Mouse (Mus musculus): Measurements from ENCODE around the gene Fam69a.

Gene Fam69a

DNA sequence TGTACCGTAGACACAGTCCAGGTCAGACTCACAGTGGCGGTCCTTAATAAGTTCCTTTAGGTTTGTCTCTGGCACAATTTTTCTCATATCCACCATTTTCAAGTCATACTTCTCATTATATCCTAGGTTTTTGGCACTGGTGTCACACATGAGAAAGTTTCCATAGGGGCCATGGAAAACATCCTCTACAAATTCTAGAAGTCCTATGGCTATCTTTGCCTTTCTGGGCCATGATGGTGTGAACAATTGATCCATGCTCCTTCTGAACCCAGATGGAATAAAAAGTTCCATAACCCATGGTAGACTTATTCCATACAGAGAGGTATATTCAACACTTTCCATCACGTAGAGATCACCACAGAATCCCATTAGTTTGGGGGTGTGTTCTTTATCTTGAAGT, 77.2 kb downstream of the Fam69a start:
- intact Hi-C loops (cut with DNase I), result no loop called here

DNA sequence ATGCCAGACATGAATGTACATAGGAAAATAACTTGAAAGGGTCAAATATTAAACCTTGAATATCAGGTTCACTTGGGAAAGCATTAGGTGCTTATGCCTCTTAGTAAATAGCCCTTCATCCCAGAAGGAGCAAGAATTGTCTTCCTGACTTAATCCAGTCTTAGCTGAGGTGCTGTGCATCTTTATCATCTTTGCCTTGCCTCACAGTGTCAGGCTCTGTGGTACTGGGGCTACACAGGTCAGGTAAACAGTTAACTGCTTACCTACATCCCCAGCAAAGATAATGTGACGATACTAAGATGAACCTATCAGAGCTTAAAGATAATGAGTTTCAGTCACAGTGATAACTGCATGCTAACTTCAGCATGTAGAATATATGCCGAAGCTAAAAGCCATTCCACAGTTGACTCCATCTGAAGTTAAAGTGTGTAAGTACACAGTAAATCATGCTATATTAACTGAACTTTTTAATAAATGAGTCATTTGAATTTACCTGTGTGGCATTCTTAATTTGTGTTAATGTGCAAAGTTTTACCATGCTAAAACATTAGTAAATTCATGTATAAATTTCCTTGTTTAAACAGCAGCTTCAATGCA, 78.3 kb downstream of the Fam69a start:
- intact Hi-C loops (cut with DNase I), result no loop called here

DNA sequence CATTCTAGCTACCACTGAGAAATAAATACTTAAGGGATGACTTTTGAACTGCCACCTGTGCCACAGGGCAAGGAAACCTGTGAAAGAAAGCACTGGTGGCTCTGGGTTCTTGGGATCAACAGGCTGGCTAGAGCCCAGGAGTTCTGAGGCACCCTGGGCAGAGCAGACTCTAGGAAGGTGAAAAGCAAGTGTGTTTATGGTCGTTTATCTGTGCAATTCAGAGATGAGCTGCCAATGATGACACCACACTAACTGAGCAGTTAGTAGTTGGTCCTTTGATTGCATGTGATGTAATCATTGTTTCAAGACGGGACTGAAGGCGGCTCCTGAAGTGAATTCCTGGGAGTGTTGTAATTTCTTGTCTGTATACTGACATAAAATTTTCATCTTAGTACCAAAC, 82.6 kb downstream of the Fam69a start:
- intact Hi-C loops (cut with DNase I), result no loop called here

DNA sequence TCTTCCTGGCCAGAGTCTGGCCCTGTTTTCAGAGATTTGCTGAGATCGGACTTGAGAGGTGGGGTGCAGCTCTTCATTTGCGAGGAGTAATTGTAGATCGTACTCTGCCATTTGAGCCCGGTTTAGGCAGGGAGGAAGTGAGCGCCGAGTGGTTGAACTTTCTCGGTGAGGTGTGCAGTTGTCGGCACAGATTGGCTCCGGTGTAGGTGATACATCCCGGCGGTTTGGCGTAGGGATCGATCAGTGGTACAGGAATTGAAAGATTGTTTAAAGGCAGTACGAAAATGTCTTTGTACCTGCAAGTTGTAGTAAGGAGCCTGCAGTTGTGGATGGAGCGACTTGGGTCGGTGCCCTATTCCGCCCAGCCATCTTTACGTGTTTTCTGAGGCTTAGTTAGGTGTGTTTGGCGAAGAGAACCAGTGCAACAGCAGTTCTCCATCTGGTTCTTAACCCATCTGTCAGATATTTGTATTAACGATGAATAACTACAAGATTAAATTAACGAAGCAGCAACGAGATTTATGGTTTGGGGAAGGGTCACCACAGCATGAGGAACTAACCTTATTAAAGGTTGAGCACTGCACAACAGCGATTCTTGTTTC, 85.8 kb downstream of the Fam69a start:
- intact Hi-C loops (cut with DNase I), result no loop called here

DNA sequence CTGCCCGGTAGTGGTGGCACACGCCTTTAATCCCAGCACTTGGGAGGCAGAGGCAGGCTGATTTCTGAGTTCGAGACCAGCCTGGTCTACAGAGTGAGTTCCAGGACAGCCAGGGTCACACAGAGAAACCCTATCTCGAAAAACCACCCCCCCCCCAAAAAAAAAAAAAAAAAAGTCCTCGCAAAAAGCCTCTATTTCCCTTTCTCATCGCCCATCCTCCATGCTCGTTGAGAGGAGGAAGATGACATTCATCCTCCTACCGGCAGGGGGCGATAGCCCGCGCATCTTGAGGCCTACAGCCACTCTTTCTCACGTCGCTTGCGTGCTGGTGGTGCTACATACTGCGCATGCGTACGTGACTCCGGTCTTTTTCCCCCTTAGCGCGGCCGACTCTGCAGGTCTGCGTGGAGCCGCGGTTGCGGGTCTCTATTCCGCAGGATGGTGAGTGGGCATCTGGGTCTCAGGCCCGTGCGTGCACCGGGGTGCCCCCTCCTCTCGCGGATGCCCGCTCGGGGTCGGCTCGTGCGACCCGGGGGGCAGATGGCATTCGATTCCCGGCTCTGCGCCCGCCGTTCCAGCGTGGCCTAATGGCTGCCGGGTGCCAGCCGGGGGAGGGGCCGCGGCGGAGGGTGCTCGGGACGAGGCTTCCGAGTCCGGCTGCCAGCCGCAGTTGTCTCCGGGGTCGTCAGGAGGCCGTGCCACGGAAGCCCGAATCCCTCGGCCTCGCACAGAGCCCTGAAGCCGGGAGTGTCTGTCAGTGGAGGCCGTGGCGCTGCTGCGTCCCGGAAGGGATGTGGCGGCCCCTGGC, 86.5 kb downstream of the Fam69a start, which contains the start of gene Rpl5:
TSS of gene Rpl5 (plus strand) at position 297 of the 808 bp plus-strand sequence.
- intact Hi-C loops (cut with DNase I), result no loop called here

DNA sequence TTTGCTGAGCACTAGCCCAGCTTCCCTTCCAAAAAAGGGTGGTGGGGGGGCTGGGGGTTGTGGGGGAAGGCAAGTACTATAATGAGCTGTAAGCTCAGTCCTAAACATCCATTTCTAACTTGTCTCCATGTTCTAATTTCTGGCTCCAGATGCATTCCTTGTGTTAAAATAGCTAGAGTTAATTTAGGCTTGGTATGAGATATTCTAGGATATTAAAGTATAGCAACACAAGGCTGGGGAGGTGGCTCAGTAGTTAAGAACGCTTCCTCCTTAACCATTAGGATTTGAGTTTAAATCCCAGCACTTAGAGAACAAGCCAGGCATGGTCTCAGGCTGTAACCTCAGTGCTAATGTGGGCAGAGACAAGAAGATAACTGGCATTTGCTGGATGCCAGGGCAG, 90.6 kb downstream of the Fam69a start:
- intact Hi-C loops (cut with DNase I), result loop anchor here (5.0 to 10.0 kb wide), 2 partner anchors 214 to 281 kb away; no protein-coding TSS in a partner anchor

DNA sequence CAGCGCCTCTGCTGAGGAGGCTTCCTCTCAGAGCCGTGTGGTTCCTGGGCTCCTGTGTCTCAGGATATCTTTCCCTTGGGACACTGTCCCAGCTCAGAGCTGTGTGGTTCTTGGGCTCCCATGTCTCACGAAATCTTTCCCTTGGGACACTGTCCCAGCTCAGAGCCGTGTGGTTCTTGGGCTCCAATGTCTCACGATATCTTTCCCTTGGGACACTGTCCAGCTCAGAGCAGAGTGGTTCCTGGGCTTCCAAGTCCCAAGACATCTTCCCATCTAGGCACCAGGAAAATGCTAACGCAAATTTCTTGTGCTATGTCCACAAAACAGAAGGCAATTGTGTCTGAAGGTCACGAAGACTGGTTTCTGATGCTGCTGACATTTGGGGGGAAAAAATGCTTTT, 92.2 kb downstream of the Fam69a start:
- intact Hi-C loops (cut with DNase I), result loop anchor here (5.0 to 10.0 kb wide), 4 partner anchors 37 to 280 kb away; no protein-coding TSS in a partner anchor

DNA sequence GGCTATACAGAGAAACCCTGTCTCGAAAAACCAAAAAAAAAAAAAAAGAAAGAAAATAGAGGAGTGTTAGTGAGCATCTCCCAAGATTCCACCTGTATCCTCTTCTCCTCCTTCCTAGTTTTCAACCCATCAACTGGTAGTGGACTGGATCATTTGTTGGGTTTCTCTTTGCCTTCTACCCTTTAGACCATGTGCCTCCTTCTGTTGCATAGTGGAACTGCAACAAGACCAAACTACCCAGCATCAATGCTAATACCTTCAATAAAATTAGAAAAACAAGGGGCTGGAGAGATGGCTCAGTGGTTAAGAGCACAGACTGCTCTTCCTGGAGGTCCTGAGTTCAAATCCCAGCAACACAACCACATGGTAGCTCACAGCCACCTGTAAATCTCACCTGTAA, 95.4 kb downstream of the Fam69a start:
- intact Hi-C loops (cut with DNase I), result loop anchor here (5.0 to 10.0 kb wide), 3 partner anchors 34 to 277 kb away; no protein-coding TSS in a partner anchor

DNA sequence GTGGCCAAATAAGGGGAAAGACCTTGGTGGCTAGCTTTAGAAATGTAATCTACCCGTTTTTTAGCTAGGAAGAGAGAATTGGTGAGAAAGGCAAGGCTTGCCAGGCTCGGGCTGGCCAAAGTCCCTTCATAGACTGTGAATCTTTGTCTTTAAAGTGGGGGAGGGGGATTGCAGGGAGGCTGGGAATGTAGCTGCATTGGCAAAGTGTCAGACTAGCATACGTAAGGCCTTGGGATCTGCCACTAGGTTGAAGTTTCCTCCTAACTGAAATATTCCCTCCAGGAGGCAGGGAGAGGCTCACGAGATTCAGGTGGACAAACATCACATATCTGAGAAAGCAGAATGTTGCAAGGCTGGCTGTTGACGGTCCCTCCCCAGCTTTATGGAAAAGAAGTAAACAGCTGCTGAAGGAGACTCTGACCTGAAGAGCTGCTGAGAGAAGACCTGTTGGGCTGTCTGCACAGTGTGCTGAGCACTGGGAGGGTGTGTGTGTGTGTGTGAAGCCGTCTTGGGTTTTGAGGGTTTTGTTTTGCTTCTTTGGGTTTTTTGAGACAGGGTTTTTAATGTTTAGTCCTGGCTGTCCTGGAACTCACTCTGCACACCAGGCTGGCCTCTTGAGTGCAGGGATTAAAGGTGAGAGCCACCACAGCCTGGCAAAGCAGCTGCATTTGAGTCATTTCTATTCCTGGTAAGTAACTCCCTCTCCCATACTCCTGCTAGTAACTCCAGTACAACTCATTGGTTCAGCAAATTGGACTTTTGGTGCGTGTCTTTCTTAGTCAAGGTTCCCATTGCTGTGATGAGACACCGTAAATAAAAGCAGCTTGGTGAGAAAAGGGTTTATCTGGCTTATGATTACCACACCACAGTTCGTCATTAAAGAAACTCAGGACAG, 96.6 kb downstream of the Fam69a start:
- intact Hi-C loops (cut with DNase I), result loop anchor here (5.0 to 10.0 kb wide), 3 partner anchors 33 to 275 kb away; no protein-coding TSS in a partner anchor

DNA sequence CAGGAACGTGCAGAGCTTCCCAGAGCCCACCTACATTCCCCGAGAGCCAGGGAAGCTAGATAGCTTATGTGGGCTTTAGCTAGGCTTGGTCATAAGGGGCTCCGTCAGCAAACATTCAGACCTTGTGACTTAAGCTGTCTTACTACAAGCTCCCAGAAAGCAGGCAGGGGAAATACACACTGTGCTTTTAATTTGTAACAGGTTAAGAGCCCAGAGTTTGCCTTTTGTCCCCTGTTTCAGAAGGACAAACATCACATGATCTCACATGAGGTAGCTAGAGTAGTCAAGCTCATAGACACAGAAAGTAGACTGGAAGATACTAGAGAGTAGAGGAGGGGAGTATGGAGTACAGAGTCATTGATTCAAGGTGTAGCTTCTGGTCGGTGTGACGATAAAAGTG, 106.2 kb downstream of the Fam69a start:
- intact Hi-C loops (cut with DNase I), result no loop called here

DNA sequence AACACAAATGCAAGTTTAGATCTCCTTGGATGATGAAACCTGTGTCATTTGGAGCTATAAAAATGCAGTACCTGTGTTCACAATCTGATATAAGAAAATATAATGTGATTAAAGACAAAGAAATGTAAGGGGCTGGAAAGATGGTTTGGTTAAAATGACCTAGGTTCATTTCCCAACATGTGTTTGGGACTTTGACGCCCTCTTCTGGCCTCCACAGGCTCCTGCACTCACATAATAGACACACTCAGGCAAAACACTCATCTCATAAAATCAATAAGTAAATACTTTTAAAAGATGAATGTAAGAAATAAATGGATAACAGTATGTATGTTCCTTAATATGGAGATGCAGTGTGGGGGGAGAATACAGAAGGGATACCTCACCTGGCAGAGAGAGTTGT, 109.8 kb downstream of the Fam69a start:
- intact Hi-C loops (cut with DNase I), result no loop called here

DNA sequence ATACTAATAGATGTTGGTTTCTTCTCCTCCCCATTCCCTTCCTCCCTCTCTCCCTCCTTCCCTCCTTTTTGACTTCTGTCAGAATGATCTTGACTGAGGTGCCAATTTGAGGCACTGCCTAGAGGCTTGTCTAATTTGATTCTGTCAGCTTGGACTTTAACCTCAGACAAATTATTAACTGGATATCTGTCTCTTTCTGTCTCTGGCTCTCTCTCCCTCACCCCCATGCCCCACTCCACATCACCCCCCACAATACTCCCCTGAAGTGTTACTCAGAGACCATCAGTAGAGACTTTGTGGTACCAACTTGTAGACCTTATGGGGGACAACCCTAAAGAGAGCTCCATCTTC, 111.6 kb downstream of the Fam69a start:
- intact Hi-C loops (cut with DNase I), result no loop called here

DNA sequence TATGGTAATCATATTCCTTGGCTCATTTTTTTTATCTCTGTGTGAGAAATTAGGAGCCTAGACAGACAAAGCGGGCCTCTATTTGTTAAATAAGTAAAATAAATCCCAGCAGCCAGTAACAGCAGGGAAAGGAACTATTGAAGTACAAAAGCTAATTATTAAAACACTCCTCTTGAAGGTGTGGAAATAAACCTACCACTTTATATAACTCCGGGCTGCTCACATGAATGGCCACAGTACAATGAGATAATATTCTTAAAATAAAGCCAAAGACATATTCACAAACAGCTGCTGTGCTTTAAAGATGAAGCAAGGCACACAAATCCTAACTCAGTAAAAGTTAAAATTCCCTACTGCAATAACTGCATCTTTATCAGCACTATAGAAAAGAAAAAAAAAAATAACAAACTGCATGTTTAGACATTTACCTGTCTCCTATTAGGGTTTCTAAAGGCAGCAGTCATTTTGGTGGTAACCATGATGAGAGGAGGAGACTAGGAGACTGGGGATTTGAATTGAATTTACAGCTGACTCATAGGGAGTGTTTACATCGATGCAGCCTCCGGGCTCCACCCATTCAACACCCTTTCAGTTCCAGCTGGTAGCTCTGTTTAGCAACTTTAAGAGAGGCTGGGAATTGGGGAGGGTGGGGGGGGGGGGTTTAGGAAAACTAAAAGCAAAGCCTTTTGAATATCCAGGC, 112.2 kb downstream of the Fam69a start, which contains the start of gene Evi5:
TSS of gene Evi5 (minus strand) at position 547 of the 700 bp plus-strand sequence.
- intact Hi-C loops (cut with DNase I), result no loop called here

DNA sequence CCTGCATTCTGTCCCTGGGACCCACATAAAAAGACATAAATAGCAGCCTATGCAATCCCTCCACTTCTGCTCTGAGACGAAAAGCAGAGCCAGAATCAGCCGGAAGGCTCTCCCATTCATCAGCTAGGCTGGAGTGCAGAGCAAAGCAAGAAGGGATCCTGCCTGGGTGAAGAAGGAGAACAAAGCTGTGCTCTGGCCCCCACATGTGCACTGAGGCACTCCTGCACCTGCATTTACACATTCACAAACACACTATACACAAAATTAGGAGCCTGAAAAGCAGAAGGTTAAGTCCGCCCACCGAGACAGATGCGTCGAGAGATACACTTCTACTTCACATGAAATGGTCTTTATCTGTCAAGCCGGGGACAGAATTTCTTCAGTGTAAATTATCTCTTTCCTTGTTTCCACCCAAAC, 113.0 kb downstream of the Fam69a start:
- intact Hi-C loops (cut with DNase I), result no loop called here

DNA sequence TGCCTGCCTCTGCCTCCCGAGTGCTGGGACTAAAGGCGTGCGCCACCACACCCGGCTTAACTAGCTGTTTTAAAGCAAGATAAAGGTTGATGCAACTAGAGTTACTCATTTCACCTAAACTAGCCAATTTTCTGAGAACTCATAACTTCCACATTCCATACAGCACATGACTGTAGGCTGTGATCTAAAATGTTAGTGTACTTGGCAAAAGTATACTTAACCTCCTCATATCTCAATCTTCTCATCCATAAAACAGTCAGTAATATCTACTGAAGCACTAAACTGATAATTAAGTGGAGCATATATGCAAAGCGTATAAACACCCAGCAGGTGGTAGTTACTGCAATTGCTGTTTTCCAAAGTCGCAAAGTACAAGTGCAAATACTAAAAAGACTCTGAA, 113.6 kb downstream of the Fam69a start:
- intact Hi-C loops (cut with DNase I), result no loop called here

DNA sequence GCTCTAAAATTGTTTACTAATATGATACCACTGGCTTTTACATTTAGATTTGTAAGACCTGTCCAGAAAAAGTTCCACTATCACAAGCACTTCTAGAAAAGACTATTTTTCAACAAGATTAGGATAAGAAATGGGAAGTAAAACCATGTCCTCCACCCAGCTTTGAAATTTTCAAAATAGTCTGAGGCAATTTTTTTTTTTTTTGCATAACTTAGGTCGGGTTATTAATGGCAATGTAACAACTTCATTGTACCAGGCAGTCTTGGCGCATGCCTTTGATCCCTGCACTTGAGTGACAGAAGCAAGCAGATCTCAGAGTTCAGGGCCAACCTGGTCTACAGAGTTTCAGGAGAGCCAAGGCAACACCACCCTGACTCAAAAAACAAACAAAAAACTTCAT, 117.2 kb downstream of the Fam69a start:
- intact Hi-C loops (cut with DNase I), result loop anchor here (10.0 kb wide), 1 partner anchor 255 kb away; no protein-coding TSS in a partner anchor

DNA sequence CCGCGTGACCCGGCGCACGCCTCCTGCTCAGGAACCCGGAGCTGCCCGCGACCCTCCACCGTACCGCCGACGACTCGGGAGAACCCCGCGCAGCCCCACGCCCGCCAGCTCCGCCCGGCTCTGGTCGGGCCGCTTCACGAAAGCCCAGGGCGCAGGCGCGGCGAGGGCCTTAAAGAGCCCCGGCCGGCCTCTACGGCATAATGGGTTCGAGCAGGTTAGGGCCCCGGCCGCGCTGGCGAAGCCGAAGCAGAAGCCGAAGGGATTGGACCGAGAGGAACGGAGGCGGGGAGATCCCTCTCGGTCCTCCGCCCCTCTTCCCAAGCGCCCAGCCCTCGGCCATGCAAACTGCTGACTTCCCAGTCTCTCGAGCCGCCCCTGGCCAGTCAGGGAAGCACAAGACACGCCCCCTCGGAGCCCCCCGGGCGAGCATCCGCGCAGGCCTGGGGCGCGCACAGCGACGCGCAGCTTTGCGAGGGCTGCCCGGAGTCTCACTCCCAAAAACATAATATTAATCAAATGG, 117.9 kb downstream of the Fam69a start:
- intact Hi-C loops (cut with DNase I), result loop anchor here (10.0 kb wide), 1 partner anchor 254 kb away; no protein-coding TSS in a partner anchor

DNA sequence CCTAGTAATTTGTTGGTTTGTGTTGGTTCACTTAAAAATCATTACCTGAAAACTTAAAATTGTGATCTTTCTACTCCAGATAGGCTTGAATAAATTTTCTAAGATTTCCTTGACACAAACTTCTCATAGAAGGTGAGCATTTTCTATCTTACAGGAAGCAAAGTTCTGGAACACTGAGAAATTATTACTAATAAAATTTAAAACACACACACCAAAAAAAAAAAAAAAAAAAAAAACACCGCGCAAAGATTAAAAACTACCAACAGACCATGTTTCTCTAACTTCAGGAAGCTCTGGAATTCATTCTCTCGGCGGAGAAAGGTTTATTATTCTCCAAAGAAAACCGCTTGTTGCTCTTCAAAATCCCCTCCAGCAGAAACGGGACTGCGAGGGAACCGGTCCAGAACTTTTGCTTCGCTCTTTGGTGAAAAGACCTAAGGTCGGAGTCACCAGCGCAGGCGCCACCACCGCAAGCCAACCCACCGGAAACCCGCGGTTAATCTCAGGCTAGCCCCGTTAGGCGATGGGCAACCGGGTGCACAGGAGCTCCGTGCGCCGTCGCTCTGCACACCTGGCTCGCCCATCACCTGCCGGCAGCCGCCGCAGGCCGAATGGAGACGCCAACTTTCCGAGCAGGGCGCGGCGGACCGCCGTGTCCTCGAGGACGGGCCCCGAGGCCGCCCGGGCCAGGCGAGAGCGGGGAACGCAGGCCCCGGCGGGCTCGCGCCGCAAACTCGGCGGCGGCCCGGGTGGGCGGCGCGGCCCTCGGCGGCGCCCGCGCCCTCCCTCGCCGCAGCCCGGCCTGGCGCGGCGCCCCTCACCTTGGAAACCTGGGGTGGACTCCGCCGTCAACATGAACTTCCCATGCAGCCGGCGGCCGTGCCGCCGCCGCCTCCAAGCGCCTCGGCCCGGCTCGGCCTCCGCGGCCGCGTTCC, 118.6 kb downstream of the Fam69a start:
- intact Hi-C loops (cut with DNase I), result loop anchor here (10.0 kb wide), 1 partner anchor 253 kb away; no protein-coding TSS in a partner anchor
